Mouse (Mus musculus) regulatory T cell (primary cell): ENCODE measurements around the gene Cnn3.

Source experiments
- in situ Hi-C: fragments of 300-600 bp; cut with MboI, MseI; formaldehyde crosslinking; loops from one replicate; pipeline ENCODE4 v1.15.1; 2025; ENCODE audit warnings: high pct_unique_total_duplicates

The Cnn3 gene

DNA sequence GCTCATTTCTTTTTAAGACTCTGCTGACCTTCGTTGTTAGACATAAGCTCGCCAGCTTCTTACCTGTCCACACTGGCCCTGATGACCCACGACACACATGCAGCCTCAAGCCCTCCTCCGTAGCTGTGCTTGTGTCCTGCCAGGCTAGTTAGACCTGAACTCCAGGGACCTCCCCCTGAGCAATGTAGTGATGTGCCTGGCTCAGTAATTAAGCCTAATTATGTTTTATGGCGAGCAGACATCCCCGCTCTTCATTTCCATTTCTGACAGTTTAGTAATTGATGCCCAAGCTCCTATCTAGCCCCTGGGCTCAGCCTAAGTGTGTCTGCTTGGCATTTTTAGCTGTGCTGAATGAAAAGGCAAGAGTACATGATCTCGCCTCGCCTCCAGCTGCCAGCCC lies 22.3 kb downstream of the Cnn3 start:
- in situ Hi-C loops = no loop called here

DNA sequence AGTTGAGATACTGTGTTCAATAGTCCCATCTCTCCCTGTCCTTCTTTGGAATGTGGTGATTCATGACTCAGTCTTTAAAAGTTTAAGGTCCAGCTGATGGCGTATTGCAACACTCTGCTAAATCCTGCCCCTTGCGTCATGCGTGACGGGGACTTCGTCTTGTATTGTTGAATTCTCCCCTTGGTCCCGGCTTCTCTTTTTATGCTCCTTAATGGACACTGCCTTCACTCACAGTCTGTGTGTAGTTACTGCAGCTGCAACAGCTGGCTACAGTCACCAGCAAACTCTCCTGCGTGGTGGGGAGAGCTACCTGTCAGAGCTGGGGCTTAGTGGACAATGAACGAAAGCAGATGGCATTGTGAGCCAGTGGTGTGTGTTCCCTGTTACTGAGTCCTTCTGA lies 23.2 kb downstream of the Cnn3 start:
- in situ Hi-C loops = no loop called here

DNA sequence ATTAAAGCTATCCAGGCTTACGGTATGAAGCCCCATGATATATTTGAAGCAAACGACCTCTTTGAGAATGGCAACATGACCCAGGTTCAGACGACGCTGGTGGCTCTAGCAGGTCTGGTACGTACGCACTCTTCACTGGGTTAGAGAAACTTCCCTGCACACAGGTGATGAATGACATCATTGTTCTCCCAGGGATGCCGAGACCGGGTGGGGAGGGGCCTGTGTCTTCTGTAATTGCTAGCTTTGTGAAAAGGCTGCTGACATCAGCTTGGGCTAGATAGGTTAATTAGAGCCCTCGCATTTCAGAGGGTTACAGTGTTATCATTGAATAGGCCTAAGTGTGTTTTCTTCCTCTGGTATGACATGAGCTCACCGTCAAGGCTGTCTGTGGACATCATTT lies 25.1 kb downstream of the Cnn3 start:
- in situ Hi-C loops = no loop called here

DNA sequence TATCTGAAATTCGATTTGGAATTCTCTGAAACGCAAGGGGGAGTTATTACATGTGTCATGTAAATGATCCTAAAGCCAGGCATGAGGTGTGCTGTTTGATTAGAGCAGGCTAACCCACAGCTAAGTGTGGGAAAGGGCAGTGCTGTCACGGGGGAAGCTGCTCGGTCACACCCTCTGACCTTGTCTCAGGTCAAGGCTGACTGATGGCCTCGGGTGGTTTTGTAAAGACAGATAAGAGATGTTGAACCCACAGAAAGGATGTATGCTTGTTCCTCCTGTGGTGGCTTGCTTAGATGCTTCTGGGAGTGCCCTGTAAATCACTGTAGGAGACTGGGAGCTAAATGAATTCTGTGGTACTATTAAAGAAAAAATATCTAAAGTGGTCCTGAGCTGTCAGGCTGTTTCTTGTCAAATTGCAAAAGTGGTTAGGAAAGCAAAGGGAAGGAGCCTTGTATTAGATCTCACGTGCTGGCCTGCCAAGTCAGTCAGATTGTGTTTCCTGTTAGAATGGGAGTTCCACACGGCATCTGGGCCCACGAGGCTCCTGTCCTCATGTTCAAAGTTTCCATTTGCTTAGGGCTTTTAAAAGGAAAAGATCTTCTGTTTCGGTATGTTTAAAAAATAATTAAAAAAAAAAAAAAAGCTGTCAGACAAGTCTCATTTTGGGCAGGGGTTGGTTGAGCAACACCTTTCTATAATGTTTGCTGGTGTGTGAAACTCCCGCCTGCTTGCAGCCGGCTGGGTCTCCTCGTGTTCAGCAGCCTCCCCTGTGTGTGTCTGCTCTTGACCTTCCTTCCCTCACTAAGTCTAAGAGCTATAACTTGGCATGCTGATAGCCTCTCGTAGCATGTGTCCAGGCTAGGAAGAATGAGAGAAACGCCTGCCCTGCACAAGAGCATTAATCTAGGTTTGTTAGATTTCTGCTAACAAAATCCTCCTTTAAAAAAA lies 32.5 kb downstream of the Cnn3 start:
- in situ Hi-C loops = no loop called here

DNA sequence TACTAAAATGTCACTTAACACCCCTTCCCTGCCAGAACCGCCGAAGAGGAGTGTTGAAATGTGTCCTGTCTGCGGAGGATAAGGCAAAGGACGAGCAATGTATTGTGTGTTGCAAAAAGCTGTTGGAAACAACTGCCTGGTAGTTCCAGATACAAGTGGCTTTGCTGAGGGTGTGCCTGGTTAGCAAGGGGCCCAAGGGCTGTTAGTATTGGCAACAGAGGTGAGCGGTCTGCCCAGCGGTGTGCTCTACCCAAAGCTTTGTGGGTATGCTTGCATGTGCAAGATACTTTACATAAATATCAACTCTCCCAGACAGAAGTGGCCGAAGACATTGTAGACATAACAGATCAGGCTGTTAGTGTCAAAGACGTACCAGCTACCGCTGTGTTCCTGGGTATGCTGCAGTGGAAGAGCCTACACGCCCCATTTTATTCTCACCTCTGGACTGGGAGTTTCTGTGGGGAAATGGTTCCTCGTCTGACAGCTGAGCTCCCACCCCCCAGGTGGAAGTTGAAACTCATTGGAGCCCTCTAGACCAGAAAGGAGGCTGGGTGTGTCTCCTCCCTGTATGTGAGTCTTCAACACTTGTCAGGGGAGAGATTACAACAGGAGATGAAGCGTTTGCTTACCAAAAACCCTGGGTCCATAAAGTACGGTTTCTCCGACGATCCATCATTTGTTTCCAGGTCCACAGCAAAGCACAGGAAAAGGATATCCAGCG lies 34.3 kb downstream of the Cnn3 start:
- in situ Hi-C loops = no loop called here

DNA sequence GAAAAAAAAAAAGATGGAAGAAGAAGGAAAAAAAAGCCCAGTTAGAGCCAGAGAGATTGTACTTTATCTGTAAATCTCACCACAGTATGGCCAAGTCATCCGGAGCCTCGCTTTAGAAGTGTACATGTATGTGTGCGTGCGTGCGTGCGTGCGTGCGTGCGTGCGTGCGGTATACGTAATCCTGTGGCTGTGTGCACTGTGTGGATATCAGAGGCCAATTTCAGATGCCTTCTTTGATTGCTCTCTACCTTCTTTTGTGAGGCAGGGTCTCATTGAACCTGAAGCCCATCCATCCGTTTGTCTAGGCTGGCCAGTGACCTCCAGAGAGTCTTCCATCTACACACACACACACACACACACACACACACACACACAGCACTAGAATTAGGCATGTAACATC lies 35.2 kb downstream of the Cnn3 start:
- in situ Hi-C loops = no loop called here

DNA sequence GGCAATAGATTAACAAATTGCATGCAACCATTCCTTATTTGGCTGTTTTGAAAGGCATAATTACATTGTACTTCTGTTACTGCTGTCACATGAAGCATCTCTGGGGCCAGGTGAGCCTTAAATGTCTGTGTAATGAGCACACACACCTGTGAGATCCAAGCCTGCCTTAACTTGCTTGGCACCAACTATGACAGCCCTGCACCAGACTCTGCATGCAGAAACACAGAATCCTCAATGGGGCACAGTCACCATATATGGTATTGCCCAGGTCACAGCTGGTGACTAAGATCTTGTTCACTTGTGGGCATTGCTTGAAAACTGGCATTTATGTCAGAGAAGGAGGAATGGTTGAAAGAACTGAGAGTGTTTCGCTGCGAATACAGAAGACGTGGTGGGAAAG lies 36.5 kb downstream of the Cnn3 start:
- in situ Hi-C loops = no loop called here

DNA sequence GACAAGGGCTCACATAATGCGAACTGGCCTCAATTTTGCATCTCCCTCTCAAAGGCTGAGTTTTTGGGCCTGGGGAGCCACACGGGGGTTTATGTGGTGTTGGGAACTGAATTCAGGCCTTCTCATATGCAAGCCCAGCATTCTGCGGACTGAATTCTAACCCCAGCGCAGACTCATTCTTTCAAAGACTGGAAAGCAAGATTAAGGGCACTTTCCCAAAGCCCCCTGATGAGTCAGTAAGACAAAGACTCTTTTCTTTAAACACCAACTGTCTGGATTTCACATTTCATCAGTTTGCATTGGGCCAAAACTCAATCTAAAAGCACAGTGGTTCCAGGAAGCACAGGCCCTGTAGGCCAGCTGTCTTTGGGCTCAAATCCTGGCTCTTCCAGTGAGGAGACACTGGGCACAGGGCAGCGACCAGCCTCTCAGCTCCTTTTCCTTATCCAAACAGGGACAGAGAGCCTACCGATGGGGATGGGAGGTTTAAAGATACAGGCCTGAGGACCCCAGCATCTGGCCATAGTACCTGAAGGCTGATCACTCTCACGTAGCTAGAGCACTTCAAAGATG lies 38.5 kb downstream of the Cnn3 start:
- in situ Hi-C loops = no loop called here

DNA sequence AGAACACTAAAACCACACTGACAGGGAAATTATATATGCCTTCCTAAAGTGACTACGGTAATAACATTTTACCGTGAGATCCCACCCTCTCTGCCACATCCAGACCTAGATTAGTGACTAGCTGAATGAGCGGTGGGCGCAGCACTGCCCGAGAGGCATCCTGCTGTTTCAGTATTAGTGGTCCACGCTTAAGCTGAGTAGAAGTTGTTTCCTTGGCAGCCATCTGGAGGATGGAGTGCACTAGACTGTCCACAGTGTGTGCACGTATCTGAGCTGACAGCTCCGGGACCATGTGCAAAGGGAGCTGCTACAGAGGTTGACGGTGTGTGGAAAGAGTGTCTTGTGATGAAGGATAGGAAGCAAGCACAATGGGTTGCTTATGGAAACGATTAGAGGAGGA lies 39.5 kb downstream of the Cnn3 start:
- in situ Hi-C loops = no loop called here

DNA sequence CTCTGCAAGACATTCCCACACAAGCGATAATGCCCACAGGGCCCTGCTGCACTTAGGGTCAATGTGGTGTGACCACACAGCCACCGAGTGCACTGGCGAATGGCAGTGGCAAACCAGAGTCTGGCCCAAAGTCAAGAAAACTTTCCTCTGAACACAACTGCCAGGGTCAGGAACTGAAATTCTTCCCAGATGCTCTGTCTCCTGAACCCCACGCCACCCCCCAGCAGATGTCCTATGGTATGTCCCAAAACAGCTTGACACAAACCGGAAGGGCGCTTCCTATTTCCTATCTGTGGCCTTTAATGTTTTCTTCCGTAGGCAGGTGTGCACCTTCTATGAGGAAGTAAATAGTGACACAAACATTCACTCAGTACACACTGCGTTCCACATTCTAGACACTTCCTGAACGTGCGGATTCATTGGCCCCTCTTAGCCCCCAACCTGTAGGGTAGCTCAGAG lies 40.8 kb downstream of the Cnn3 start:
- in situ Hi-C loops = no loop called here

DNA sequence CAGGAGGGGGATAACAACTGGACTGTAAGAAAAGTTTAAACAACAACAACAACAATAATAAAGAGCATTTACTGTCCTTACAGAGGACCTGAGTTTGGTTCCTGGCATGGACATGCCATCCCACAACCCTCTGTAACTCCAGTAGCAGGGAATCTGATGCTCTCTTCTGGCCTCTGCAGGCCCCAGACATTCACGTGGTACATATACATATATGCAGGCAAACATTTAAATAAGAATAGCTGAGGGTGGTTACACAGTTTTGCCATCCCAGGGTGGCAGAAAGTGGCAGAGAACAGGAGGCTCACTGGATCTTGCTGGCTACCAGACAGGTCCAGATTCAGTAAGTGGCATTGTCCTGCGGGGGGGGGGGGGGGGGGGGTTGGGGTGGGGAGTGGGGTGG lies 41.8 kb downstream of the Cnn3 start:
- in situ Hi-C loops = no loop called here

DNA sequence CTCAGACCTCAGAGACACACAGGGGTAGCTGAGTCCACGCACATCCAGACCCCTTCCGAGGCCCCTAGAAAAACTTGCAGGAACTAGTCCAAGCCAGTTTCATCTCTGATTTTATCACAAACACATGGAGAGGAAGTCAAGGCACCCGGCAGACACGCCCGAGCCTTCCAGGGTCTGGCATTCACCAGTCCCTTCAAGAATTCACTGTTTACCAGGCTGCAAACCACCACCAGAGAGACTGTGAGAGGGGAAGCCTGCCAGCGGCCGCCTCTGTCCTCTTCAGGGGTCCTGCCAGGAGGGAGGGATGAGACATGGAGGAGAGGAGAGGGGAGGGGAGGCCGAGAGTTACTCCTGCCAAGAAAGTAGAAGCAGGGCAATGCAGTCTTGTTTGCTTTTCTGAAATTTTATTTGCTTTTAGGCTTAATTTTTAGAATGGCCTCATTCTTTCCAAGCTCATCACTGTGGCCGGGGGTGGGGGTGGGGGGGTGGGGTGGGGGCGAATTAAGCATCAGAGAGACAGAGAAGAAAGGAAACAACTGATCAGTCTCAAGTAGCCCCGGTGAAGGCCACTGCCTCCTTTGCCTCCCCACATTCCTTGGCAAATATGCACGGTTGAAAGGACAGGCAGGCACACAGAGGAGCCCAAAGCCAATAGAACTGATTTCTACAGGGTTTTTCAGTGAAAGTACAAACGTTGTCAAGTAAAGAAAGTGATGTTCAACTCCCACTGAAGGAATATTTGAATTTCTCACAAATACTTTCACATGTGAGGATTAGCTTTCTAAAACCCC lies 43.1 kb downstream of the Cnn3 start:
- in situ Hi-C loops = no loop called here

DNA sequence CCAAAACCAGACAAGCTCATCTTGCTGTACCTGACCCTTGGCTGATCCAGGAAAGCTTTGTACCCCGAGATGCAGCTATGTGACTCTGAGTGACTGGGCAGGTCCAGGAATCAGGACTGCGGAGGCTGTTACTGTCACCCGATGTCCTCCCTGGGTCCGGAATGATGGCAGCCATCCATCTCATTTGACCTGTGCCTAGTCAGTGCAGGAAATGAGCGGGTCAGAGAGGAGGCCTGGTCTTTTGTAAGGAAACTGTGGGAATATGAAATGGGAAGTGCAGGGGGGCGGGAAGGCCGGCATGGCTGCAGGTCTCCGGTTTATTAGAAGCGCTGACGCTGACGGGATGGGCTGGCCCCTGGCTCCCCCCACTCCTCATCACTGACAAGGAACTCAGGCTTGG lies 45.4 kb downstream of the Cnn3 start:
- in situ Hi-C loops = no loop called here

DNA sequence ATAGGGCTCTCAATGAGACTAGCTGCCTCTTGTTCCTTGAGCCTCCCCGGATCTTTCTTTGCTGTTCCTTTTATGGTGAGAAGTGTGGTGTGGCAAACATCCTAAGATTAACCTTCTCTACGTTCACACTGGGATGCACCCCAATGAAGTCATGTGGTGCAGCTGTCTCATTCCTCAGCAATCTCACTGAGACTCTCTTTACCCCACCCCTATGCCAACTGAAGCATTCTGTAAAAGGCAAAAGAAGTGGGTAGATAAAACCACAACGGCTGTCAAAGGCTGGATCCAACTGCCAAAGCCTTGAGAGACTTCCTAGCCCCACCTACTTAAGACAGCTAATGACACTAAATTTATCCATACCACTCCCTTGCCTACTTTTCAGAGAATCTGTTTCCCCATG lies 48.4 kb downstream of the Cnn3 start:
- in situ Hi-C loops = no loop called here

DNA sequence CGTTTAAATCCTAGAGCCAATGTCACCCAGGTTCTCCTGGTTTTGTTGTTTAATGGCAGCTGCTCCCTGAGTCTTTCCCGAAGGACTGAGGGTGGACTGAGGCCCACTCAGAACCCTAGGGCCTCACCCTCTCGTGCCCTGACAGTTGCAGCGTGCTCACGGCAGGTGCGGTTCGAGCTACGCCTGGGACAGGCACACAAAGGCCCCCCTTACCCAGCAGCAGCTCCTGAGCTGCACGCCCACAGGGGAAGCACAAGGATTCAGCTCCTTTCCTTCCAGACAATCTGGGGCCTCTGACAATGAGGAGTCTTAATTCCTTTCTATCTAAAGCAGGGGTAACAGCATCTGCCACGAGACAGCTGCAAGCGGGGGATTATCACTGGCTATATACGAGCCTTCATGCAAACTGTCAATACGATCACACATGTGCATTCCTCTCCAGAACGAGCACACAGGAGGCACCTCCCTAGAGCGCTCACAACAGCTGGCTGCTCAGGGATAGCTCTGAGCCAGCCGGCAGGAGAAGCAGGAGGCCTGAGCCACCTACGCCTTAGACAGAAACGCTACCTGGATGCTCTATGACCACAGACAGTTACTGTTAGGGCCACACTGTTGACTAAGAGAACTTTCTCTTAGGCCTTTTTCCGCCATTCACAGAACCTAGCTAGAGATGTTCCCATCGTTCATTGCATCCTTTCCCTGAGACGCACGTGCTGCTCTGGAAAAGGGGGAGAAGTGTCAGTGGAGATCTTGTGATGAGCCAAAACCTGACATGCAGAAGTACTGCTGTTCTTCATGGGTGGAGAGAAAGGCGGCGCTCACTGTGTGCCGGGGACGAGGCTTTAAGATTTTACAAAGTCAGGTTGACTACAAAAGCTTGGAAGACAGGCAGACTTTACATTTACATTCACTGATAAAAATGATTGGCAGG lies 54.0 kb downstream of the Cnn3 start:
- in situ Hi-C loops = no loop called here

DNA sequence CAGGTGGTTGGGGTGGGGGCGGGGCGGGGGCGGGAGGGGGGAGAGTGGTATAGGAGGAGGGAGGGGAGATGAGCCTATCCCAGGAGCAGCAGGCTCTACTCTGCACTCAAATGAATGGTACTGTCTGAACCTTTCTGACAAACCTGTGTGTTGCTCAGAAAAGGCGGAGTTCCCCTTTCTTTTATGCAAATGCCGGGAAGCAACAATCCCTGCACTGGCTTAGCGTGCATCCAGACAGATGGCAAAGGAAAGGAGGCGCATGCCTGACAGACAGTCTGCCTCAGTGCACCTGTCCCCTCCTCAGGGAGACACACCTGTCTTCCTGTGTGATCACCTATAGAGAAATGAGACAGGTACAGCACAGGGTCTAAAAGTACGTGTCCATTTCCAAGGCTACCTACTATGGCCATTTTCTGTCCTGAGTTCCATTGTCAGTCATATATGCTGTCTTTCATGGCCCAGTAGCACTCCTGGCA lies 54.7 kb downstream of the Cnn3 start:
- in situ Hi-C loops = no loop called here

DNA sequence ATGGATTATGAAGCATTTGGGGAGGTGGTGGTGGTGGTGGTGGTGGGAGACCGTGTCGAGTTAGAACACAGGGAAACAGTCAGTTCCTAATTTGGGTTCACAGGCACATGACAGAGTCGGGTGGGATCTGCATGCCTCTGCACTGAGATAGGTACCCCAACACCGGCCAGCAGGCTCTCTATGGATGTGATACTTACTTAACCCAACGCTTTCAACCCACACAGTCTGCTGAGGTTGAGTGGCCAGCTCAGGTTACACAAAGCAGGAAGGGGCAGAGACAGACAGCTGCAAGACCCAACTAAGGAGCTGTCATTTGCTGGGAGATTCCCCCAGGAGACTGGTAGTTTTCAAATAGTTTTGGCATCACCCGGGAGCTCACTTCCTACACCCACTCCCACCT lies 55.3 kb downstream of the Cnn3 start:
- in situ Hi-C loops = no loop called here

DNA sequence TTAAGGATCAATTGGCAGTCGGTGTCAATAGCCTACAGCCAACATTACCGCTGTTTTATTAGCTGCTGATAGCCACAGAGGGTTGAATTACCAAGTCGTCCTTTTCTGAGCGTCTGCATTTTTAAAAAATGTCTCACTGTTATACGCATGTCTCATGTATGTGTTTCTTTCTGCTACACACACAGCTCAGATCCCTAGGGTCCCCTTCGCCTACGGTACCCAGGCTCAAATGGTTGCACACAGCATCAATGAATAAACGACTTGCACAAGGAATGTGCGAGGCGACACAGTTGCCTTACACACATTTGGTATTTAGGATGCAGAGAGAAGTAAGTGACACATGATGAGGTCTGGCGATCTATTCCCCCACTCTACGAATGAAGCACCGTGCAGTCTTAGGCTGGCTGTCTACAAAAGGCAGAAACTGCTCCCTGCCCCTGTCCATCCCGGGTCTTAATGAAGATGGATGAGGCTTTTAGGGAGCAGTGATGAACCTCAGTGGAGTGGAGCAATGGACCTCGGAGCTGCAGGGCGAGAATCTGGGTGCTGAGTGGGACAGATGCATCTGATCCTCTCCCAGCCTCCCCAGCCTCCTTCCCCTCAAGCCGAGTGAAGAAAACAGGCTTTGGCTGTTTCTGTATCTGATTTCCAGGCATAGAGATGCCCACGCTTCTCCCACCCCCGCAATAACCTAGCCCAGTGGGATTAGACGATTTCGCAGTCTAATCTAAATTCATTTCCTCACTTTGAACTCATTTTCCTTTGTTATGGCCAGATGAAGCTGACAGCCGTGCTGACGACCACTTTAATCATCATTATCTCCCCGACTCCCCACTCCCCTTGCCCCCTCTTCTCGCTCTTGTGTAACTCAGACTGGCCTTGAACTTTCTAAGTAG lies 57.2 kb downstream of the Cnn3 start:
- in situ Hi-C loops = no loop called here

DNA sequence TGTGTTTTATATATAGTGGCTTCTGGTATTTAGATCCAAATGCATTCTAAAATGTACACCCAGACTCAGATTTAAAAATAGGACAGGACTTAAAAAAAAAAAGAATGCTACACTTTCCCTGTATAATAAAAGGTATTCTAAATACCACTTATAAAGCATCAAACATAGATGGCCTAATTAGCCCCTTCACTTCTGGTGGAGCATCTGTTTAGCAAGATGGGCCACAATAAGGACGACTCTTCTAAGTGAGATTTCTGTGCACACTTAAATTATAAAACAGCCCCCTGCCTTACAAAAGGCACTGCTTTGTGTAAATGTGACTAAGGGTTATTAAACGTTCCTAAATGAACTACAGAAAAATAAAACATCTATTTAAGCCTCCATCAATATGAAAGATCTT lies 58.9 kb downstream of the Cnn3 start:
- in situ Hi-C loops = no loop called here
